In genomic region chr19:44784391-44784790, GRCm38 (mm10) we compare ENCODE assay signal across 26 mouse cellular contexts. TPM values are rescaled to one million over a fixed set of nuclear protein-coding genes. Genes with fewer than 3 reads are reported as not detected.
DNase-seq lines count a peak whose midpoint lies in the region; ATAC-seq and TF ChIP-seq lines count a peak whose summit lies in the region.
"Had no signal": no experiment of that assay in that cellular context is flagged by ENCODE, and none has a peak within 500 bp of the region (broad histone marks: within the 10 kb centered on the region; RNA-seq: fewer than 3 reads in every experiment).

No protein-coding gene starts in this region.

- peak; percentile 26 for DNase-seq in midbrain, embryonic 11.5 days (ENCODE audit: low spot score, missing footprints)
- DNase-seq in midbrain, embryonic 14.5 days: no peak
- DNase-seq in kidney, postnatal 36 days: no peak
- no peak for DNase-seq in gastrocnemius, postnatal 14 days
- no peak for DNase-seq in liver
- DNase-seq: adrenal gland, adult 2 months; adrenal gland, adult 8-10 months; adrenal gland, postnatal 10 days; adrenal gland, postnatal 14 days; adrenal gland, postnatal 25 days; adrenal gland, postnatal 36 days; B cell, adult 2 months; cerebellum, adult 11 months; cerebellum, adult 11-12 months had no signal

- no peaks in the 10 kb centered on the region for H3K9me3 ChIP-seq in midbrain, embryonic 11.5 days (ENCODE audit: control insufficient read depth, low read length)
- H3K9me3 ChIP-seq in midbrain, embryonic 14.5 days (ENCODE audit: control insufficient read depth, low read length): no peaks in the 10 kb centered on the region
- no peaks in the 10 kb centered on the region for H3K9me3 ChIP-seq in intestine, embryonic 15.5 days
- H3K9me3 ChIP-seq in intestine, embryonic 16.5 days (ENCODE audit: control insufficient read depth, low read length): no peaks in the 10 kb centered on the region
- H3K9me3 ChIP-seq in intestine, postnatal 0 days (ENCODE audit: control insufficient read depth): no peaks in the 10 kb centered on the region
- H3K9me3 ChIP-seq: G1E had no signal

- no peaks in the 10 kb centered on the region for H3K4me1 ChIP-seq in midbrain, embryonic 11.5 days (ENCODE audit: control insufficient read depth, insufficient read depth, low read length)
- no peaks in the 10 kb centered on the region for H3K4me1 ChIP-seq in midbrain, embryonic 14.5 days (ENCODE audit: control insufficient read depth, insufficient read depth, low read length)
- no peaks in the 10 kb centered on the region for H3K4me1 ChIP-seq in intestine, embryonic 15.5 days (replicated peaks)
- no peaks in the 10 kb centered on the region for H3K4me1 ChIP-seq in intestine, embryonic 16.5 days (ENCODE audit: control insufficient read depth, insufficient read depth, low read length)
- H3K4me1 ChIP-seq in intestine, postnatal 0 days (replicated peaks; ENCODE audit: control insufficient read depth, insufficient read depth, low read length): no peaks in the 10 kb centered on the region

- no peak overlapping the region for H3K4me3 ChIP-seq in midbrain, embryonic 11.5 days (ENCODE audit: low read depth, low read length)
- H3K4me3 ChIP-seq in midbrain, embryonic 14.5 days (replicated peaks; ENCODE audit: low read depth, low read length): no peak overlapping the region
- H3K4me3 ChIP-seq in intestine, embryonic 15.5 days (replicated peaks): no peak overlapping the region
- no peak overlapping the region for H3K4me3 ChIP-seq in intestine, embryonic 16.5 days (ENCODE audit: low read length)
- H3K4me3 ChIP-seq in intestine, postnatal 0 days (ENCODE audit: low read depth, low read length): no peak overlapping the region

- no peak overlapping the region for H3K9ac ChIP-seq in midbrain, embryonic 11.5 days (ENCODE audit: low read length)
- H3K9ac ChIP-seq in midbrain, embryonic 14.5 days (replicated peaks; ENCODE audit: low read length): no peak overlapping the region
- H3K9ac ChIP-seq in intestine, embryonic 15.5 days: no peak overlapping the region
- no peak overlapping the region for H3K9ac ChIP-seq in intestine, embryonic 16.5 days (ENCODE audit: low read depth, low read length)
- no peak overlapping the region for H3K9ac ChIP-seq in intestine, postnatal 0 days (ENCODE audit: low read depth, low read length)

- H3K27me3 ChIP-seq in midbrain, embryonic 11.5 days (ENCODE audit: control insufficient read depth, insufficient read depth, low read length): no peaks in the 10 kb centered on the region
- no peaks in the 10 kb centered on the region for H3K27me3 ChIP-seq in midbrain, embryonic 14.5 days (ENCODE audit: control insufficient read depth, insufficient read depth, low read length)
- H3K27me3 ChIP-seq in intestine, embryonic 15.5 days (replicated peaks): no peaks in the 10 kb centered on the region
- no peaks in the 10 kb centered on the region; the same call in 1 of the 2 replicates for H3K27me3 ChIP-seq in intestine, embryonic 16.5 days (replicated peaks; ENCODE audit: control insufficient read depth, insufficient read depth, low read length)
- peaks cover 11% of the 10 kb centered on the region; the same call in 1 of the 2 replicates for H3K27me3 ChIP-seq in intestine, postnatal 0 days (replicated peaks; ENCODE audit: control insufficient read depth, insufficient read depth, low read length)
- H3K27me3 ChIP-seq: Patski had no signal

- no peak for ATAC-seq in midbrain, embryonic 11.5 days (ENCODE audit: low FRiP score)
- no peak for ATAC-seq in midbrain, embryonic 14.5 days (ENCODE audit: low FRiP score, low TSS enrichment)
- 0 out of 2 replicates have a peak, but pooled peaks have one; percentile 39 for ATAC-seq in intestine, embryonic 15.5 days
- ATAC-seq in intestine, embryonic 16.5 days: peak; percentile 56
- peak; percentile 64 for ATAC-seq in intestine, postnatal 0 days
- ATAC-seq: activated CD4-positive, CD25-positive, alpha-beta regulatory T cell, adult 4 months; CD4-positive, CD25-positive, alpha-beta regulatory T cell, adult 4 months; Patski had no signal

- no peak overlapping the region for H3K27ac ChIP-seq in midbrain, embryonic 11.5 days (ENCODE audit: low read depth, low read length)
- H3K27ac ChIP-seq in midbrain, embryonic 14.5 days (replicated peaks; ENCODE audit: low read depth, low read length): no peak overlapping the region
- no peak overlapping the region for H3K27ac ChIP-seq in intestine, embryonic 15.5 days
- H3K27ac ChIP-seq in intestine, embryonic 16.5 days (ENCODE audit: low read length): no peak overlapping the region
- no peak overlapping the region for H3K27ac ChIP-seq in intestine, postnatal 0 days (ENCODE audit: low read depth, low read length)

- no peaks in the 10 kb centered on the region for H3K36me3 ChIP-seq in midbrain, embryonic 11.5 days (ENCODE audit: control insufficient read depth, insufficient read depth, low read length)
- no peaks in the 10 kb centered on the region for H3K36me3 ChIP-seq in midbrain, embryonic 14.5 days (ENCODE audit: control insufficient read depth, insufficient read depth, low read length)
- H3K36me3 ChIP-seq in intestine, embryonic 15.5 days: no peaks in the 10 kb centered on the region
- no peaks in the 10 kb centered on the region for H3K36me3 ChIP-seq in intestine, embryonic 16.5 days (ENCODE audit: control insufficient read depth, insufficient read depth, low read length)
- no peaks in the 10 kb centered on the region for H3K36me3 ChIP-seq in intestine, postnatal 0 days (ENCODE audit: control insufficient read depth, insufficient read depth)
- H3K36me3 ChIP-seq: G1E had no signal

- 71% methylated on average over 4 of the region's 4 CpGs for WGBS in midbrain, embryonic 11.5 days
- 72% methylated on average over 4 of the region's 4 CpGs for WGBS in midbrain, embryonic 14.5 days
- WGBS in intestine, embryonic 15.5 days: 45% methylated on average over 4 of the region's 4 CpGs
- 38% methylated on average over 4 of the region's 4 CpGs for WGBS in intestine, embryonic 16.5 days
- WGBS in intestine, postnatal 0 days: 23% methylated on average over 4 of the region's 4 CpGs

- TF ChIP-seq CTCF in intestine, postnatal 0 days (IDR thresholded peaks at IDR 0.05; ENCODE audit: low read depth): peak; percentile 14; the same call in 1 of the 2 replicates

- intact Hi-C loops in gastrocnemius, postnatal 14 days (cut with DNase I; ENCODE audit: low total_unique reads): no loop called here

- H3K4me2 ChIP-seq in midbrain, embryonic 11.5 days: no peak overlapping the region
- no peak overlapping the region for H3K4me2 ChIP-seq in midbrain, embryonic 14.5 days (ENCODE audit: low read length)
- H3K4me2 ChIP-seq in intestine, embryonic 15.5 days (replicated peaks): no peak overlapping the region
- no peak overlapping the region for H3K4me2 ChIP-seq in intestine, embryonic 16.5 days (ENCODE audit: low read depth, low read length)
- no peak overlapping the region for H3K4me2 ChIP-seq in intestine, postnatal 0 days (replicated peaks; ENCODE audit: low read depth)

RNA-seq across cellular contexts. Expression of gene Pax2, which starts 28.5 kb away (rescaled TPM):
- 0.34 and 0.57 TPM in 2 replicates for polyA plus RNA-seq in midbrain, embryonic 11.5 days (2014; fragmentation: Nextera tagmentation; extraction: Ambion mirVana)
- polyA plus RNA-seq in midbrain, embryonic 14.5 days (2014; fragmentation: Nextera tagmentation; extraction: Ambion mirVana): 1.7 and 1.9 TPM in 2 replicates
- 0.04 and 0.11 TPM in 2 replicates for polyA plus RNA-seq in intestine, embryonic 15.5 days (2015; fragmentation: Nextera tagmentation; extraction: Ambion mirVana)
- polyA plus RNA-seq in intestine, embryonic 16.5 days (2015; fragmentation: Nextera tagmentation; extraction: Ambion mirVana): not detected in 2 replicates
- not detected in 2 replicates for polyA plus RNA-seq in intestine, postnatal 0 days (2015; fragmentation: Nextera tagmentation; extraction: Ambion mirVana)
- total RNA-seq in gastrocnemius, postnatal 14 days (2021): not detected
- total RNA-seq: adrenal gland, adult 18-20 months; adrenal gland, adult 2 months; adrenal gland, adult 8-10 months; adrenal gland, postnatal 10 days; adrenal gland, postnatal 14 days; adrenal gland, postnatal 25 days; adrenal gland, postnatal 36 days; CH12.LX; ES-E14; MEL had no signal
- polyA plus RNA-seq: activated CD4-positive, CD25-positive, alpha-beta regulatory T cell, adult 4 months; adrenal gland, adult 2 months; C2C12; G1E had no signal

Comparison
In these comparisons a context has a peak if more than half of its experiments do, and no peak if none do; other contexts are left out.
1. ATAC-seq: peak in intestine, embryonic 15.5 days (single experiment), intestine, embryonic 16.5 days (single experiment) and intestine, postnatal 0 days (single experiment); none in midbrain, embryonic 11.5 days (single experiment) and midbrain, embryonic 14.5 days (single experiment).